Mouse (Mus musculus): ENCODE results near the gene Atp6v0a4. TPM values are rescaled to one million over a fixed set of nuclear protein-coding genes. Genes with fewer than 3 reads are reported as not detected.

The Atp6v0a4 gene
- polyA plus RNA-seq, 1 experiment, result not detected

- 85% methylated on average over 9 of the region's 9 CpGs for WGBS
- no peak for TF ChIP-seq POLR2A (IDR thresholded peaks at IDR 0.05; ENCODE audit: insufficient read depth, low read depth, low read length)
- no peak for TF ChIP-seq CTCF (IDR thresholded peaks at IDR 0.05; ENCODE audit: insufficient read depth, low read depth, low read length)
- Histone ChIP-seq H3K4me3 (ENCODE audit: insufficient read depth, low read depth, low read length) (no peak overlapping the region), H3K27ac (ENCODE audit: insufficient read depth, low read depth, low read length) (no peak overlapping the region), H3K4me1 (ENCODE audit: control insufficient read depth, insufficient read depth, low read length) (peaks cover 7% of the 10 kb centered on the region; the same call in 1 of the 2 replicates)
Measured at GRCm38 (mm10) chr6:38120681-38121371, 3.6 kb downstream of the Atp6v0a4 start.

- WGBS, result 92% methylated on average over 6 of the region's 6 CpGs
- H3K4me1 ChIP-seq (ENCODE audit: control insufficient read depth, insufficient read depth, low read length), result peaks cover 9% of the 10 kb centered on the region
- H3K4me3 ChIP-seq (ENCODE audit: insufficient read depth, low read depth, low read length), result no peak overlapping the region
- no peak overlapping the region for H3K27ac ChIP-seq (ENCODE audit: insufficient read depth, low read depth, low read length)
- TF ChIP-seq POLR2A (IDR thresholded peaks at IDR 0.05; ENCODE audit: insufficient read depth, low read depth, low read length), result no peak
- TF ChIP-seq CTCF (IDR thresholded peaks at IDR 0.05; ENCODE audit: insufficient read depth, low read depth, low read length), result no peak
Measured at GRCm38 (mm10) chr6:38118341-38118740, 6.0 kb downstream of the Atp6v0a4 start.

GRCm38 (mm10) chr6:38116107-38116770, 8.1 kb downstream of the Atp6v0a4 start:
- Histone ChIP-seq H3K4me3 (ENCODE audit: insufficient read depth, low read depth, low read length) (no peak overlapping the region), H3K4me1 (ENCODE audit: control insufficient read depth, insufficient read depth, low read length) (peaks cover 8% of the 10 kb centered on the region), H3K27ac (ENCODE audit: insufficient read depth, low read depth, low read length) (no peak overlapping the region)
- 33% methylated on average over 4 of the region's 4 CpGs for WGBS
- TF ChIP-seq POLR2A (IDR thresholded peaks at IDR 0.05; ENCODE audit: insufficient read depth, low read depth, low read length) (no peak), CTCF (IDR thresholded peaks at IDR 0.05; ENCODE audit: insufficient read depth, low read depth, low read length) (no peak)

GRCm38 (mm10) chr6:38110859-38111258, 13.5 kb downstream of the Atp6v0a4 start:
- Histone ChIP-seq H3K27ac (ENCODE audit: insufficient read depth, low read depth, low read length) (no peak overlapping the region), H3K4me1 (ENCODE audit: control insufficient read depth, insufficient read depth, low read length) (peaks cover 9% of the 10 kb centered on the region), H3K4me3 (ENCODE audit: insufficient read depth, low read depth, low read length) (no peak overlapping the region)
- no peak for TF ChIP-seq POLR2A (IDR thresholded peaks at IDR 0.05; ENCODE audit: insufficient read depth, low read depth, low read length)
- no peak for TF ChIP-seq CTCF (IDR thresholded peaks at IDR 0.05; ENCODE audit: insufficient read depth, low read depth, low read length)
- 79% methylated on average over 9 of the region's 9 CpGs for WGBS

- TF ChIP-seq POLR2A (IDR thresholded peaks at IDR 0.05; ENCODE audit: insufficient read depth, low read depth, low read length) (no peak), CTCF (IDR thresholded peaks at IDR 0.05; ENCODE audit: insufficient read depth, low read depth, low read length) (no peak)
- H3K4me1 ChIP-seq (ENCODE audit: control insufficient read depth, insufficient read depth, low read length), result peaks cover 4% of the 10 kb centered on the region
- WGBS, result 24% methylated on average over 9 of the region's 9 CpGs
Measured at GRCm38 (mm10) chr6:38109871-38110270, 14.5 kb downstream of the Atp6v0a4 start.

GRCm38 (mm10) chr6:38109160-38109795, 15.1 kb downstream of the Atp6v0a4 start, which contains the start of gene Tmem213:
Gene Tmem213, plus strand, starts transcription at chr6:38109255.
- H3K27ac ChIP-seq (ENCODE audit: insufficient read depth, low read depth, low read length), result no peak within 1 kb of the TSS
- no peak within 1 kb of the TSS for H3K4me3 ChIP-seq (ENCODE audit: insufficient read depth, low read depth, low read length)
- 60% methylated on average over 9 of the region's 9 CpGs for WGBS
- TF ChIP-seq POLR2A (IDR thresholded peaks at IDR 0.05; ENCODE audit: insufficient read depth, low read depth, low read length) (no peak), CTCF (IDR thresholded peaks at IDR 0.05; ENCODE audit: insufficient read depth, low read depth, low read length) (no peak)
- H3K4me1 ChIP-seq (ENCODE audit: control insufficient read depth, insufficient read depth, low read length), result peaks cover 4% of the 10 kb centered on the region

More at GRCm38 (mm10) chr6:38109871-38110270, 14.5 kb downstream of the Atp6v0a4 start:
- Histone ChIP-seq H3K4me3 (ENCODE audit: insufficient read depth, low read depth, low read length) (no peak overlapping the region), H3K27ac (ENCODE audit: insufficient read depth, low read depth, low read length) (no peak overlapping the region)

GRCm38 (mm10) chr6:38108449-38108848, 15.9 kb downstream of the Atp6v0a4 start:
- 83% methylated on average over 5 of the region's 5 CpGs for WGBS
- no peak overlapping the region for H3K4me3 ChIP-seq (ENCODE audit: insufficient read depth, low read depth, low read length)
- TF ChIP-seq CTCF (IDR thresholded peaks at IDR 0.05; ENCODE audit: insufficient read depth, low read depth, low read length) (no peak), POLR2A (IDR thresholded peaks at IDR 0.05; ENCODE audit: insufficient read depth, low read depth, low read length) (no peak)
- no peak overlapping the region for H3K27ac ChIP-seq (ENCODE audit: insufficient read depth, low read depth, low read length)
- H3K4me1 ChIP-seq (ENCODE audit: control insufficient read depth, insufficient read depth, low read length), result peaks cover 10% of the 10 kb centered on the region

- no peak for TF ChIP-seq CTCF (IDR thresholded peaks at IDR 0.05; ENCODE audit: insufficient read depth, low read depth, low read length)
- TF ChIP-seq POLR2A (IDR thresholded peaks at IDR 0.05; ENCODE audit: insufficient read depth, low read depth, low read length), result no peak
- Histone ChIP-seq H3K27ac (ENCODE audit: insufficient read depth, low read depth, low read length) (no peak overlapping the region), H3K4me3 (ENCODE audit: insufficient read depth, low read depth, low read length) (no peak overlapping the region), H3K4me1 (ENCODE audit: control insufficient read depth, insufficient read depth, low read length) (peaks cover 10% of the 10 kb centered on the region)
- WGBS, result 89% methylated on average over 9 of the region's 9 CpGs
Measured at GRCm38 (mm10) chr6:38105924-38106323, 18.5 kb downstream of the Atp6v0a4 start.

- no peak overlapping the region for H3K27ac ChIP-seq (ENCODE audit: insufficient read depth, low read depth, low read length)
- TF ChIP-seq POLR2A (IDR thresholded peaks at IDR 0.05; ENCODE audit: insufficient read depth, low read depth, low read length), result no peak
- TF ChIP-seq CTCF (IDR thresholded peaks at IDR 0.05; ENCODE audit: insufficient read depth, low read depth, low read length), result no peak
- peaks cover 6% of the 10 kb centered on the region for H3K4me1 ChIP-seq (ENCODE audit: control insufficient read depth, insufficient read depth, low read length)
- H3K4me3 ChIP-seq (ENCODE audit: insufficient read depth, low read depth, low read length), result no peak overlapping the region
- WGBS, result 28% methylated on average over 6 of the region's 6 CpGs
Measured at GRCm38 (mm10) chr6:38103775-38104174, 20.6 kb downstream of the Atp6v0a4 start.
